Mouse (Mus musculus) hindbrain, embryonic 10.5 days (tissue): ENCODE data around the gene Tie1. TPM values are rescaled to one million over a fixed set of nuclear protein-coding genes. Genes with fewer than 3 reads are reported as not detected.
"Not testable (repeated sequence)": the region's sequence is repeated elsewhere in the genome, so short reads cannot be mapped to it uniquely, and the experiment has no call there.

Experiments used
- DNase-seq: peaks from one replicate; pipeline ENCODE4 v3.0.0-alpha.2; 2017; ENCODE audit warnings: low spot score
- H3K27ac ChIP-seq: fragments of 300-500 bp; sonication (generic); 2 replicates; pipeline ENCODE4 v1.5.1; 2016; ENCODE audit warnings: mild to moderate bottlenecking, moderate library complexity
- H3K27me3 ChIP-seq: fragments of 300-500 bp; sonication (generic); 2 replicates; pipeline ENCODE4 v1.6.1; 2016; ENCODE audit warnings: mild to moderate bottlenecking; ENCODE audit not compliant: poor library complexity, insufficient read depth, severe bottlenecking
- H3K36me3 ChIP-seq: fragments of 300-500 bp; sonication (generic); 2 replicates; pipeline ENCODE4 v1.6.1; 2016; ENCODE audit warnings: mild to moderate bottlenecking, moderate library complexity
- H3K4me1 ChIP-seq: fragments of 300-500 bp; sonication (generic); replicated peaks from 2 replicates; pipeline ENCODE4 v1.6.1; 2016; ENCODE audit warnings: mild to moderate bottlenecking
- H3K4me3 ChIP-seq: fragments of 300-500 bp; sonication (generic); 2 replicates; pipeline ENCODE4 v1.5.1; 2016; ENCODE audit warnings: mild to moderate bottlenecking, moderate library complexity
- H3K9me3 ChIP-seq: fragments of 300-500 bp; sonication (generic); 2 replicates; pipeline ENCODE4 v1.6.1; 2016; ENCODE audit warnings: mild to moderate bottlenecking, moderate library complexity
- WGBS: fragments of 180-500 bp; shearing (Covaris S2); methylation state at CpG from one replicate; pipeline ENCODE4 v1.1.7; 2016; 5-methylcytosine and 5-hydroxymethylcytosine counted together
- polyA plus RNA-seq: library from polyadenylated mRNA; unstranded; fragments of >200 nt; fragmentation: Nextera tagmentation; extraction: Ambion mirVana; gene quantifications from 2 replicates; pipeline ENCODE4 v1.2.1, GENCODE M21; 2016

Gene Tie1
- polyA plus RNA-seq, 1 experiment from 2014 or later, result 19.5 TPM

DNA sequence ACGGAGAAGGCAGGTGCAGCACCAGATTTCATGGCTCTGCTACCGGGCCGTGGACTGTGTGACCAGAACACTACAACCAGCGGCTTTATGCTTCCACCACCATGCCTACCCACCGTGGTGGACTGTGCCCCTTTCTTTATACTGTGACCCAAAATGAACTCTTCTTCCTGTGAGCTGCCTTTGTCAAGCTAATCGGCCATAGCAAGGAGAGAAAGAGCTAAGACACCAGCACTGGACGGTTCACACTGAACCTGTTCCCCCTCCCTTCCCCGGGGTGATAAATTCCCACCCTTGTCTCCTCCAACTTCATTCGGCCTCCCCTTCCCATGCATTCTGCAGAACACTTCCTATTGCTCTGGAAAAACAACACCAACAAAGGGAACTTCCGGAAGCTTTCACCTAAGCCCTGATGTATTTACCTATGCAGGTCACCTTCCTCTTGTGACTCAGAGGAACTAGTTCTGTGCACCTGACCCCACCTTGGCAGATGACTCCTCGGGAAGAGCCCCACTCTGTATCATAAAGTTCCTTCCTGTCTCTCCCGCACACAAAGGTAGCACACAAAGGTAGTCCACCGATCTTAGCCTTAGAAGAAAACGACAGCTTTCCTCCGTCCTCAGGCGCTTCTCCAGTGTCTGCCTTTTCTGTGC lies 27.8 kb upstream of the Tie1 start:
- DNase-seq, result no peak
- Histone ChIP-seq H3K9me3 (no peaks in the 10 kb centered on the region), H3K27me3 (peaks cover 16% of the 10 kb centered on the region; the same call in 1 of the 2 replicates), H3K27ac (peak overlapping the region; percentile 37; the same call in 1 of the 2 replicates), H3K4me1 (peaks cover 30% of the 10 kb centered on the region), H3K4me3 (no peak overlapping the region), H3K36me3 (no peaks in the 10 kb centered on the region)
- 31% methylated on average over 16 of the region's 16 CpGs for WGBS

DNA sequence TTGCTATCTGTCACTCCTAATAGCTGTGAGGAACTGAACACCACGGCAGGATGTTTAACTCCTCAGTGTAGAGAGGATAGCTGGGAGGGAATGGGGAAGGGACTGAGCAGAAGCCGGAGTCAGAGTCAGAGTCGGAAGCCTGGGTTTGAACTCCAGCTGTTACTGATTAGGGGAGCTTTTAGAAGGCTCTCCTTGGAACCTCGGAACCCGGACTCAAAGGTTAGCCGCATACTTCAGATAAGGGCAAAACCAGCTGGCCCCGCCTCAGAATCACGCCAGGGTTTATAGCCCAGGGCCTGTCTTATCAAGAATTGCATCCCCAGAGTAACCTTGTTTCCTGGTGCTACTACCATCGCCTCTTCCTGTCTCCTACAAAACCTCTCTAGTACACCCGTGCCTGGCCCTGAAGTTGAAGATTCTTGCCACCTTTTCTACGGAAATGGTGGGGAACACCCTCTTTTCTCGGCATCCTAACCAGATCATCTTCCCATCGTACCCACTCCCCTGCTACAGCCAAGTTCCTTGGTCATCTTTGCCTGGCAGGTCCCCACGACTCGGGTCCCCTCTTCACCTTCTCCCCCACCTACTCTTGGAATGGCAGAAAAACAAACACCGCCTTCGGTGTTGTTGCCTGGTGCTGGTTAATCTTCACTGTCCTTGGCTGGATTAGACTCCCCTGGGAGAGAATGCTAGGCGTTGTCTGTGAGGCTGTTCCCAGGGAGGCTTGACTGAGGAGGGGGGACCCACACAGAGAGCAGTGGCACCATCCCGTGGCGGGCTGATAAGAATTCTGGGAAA lies 27.0 kb upstream of the Tie1 start:
- H3K27me3 ChIP-seq, result peaks cover 16% of the 10 kb centered on the region; the same call in 1 of the 2 replicates
- peak overlapping the region; percentile 37 for H3K27ac ChIP-seq
- no peak overlapping the region for H3K4me3 ChIP-seq
- peak; percentile 12 for DNase-seq
- no peaks in the 10 kb centered on the region for H3K9me3 ChIP-seq
- 25% methylated on average over 20 of the region's 20 CpGs for WGBS
- no peaks in the 10 kb centered on the region for H3K36me3 ChIP-seq
- H3K4me1 ChIP-seq, result peaks cover 30% of the 10 kb centered on the region

DNA sequence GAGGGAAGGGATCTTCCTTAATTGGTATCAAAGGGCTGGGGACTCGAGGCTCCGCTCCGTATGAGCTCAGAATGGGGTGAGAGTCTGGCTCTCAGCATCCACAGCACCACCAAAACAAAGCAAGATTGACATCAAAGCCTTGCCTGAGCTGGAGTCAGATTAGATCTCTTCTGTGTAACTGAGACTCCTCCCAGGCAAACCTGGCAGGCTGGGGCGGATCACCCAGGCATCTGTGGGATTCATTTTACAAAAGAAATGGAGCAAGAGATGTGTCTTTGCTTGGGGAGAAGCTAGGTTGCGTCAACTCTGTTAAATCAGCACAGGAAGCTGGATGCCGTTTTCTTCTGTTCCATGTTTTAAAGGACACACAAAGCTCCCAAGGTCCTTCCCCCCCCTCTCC lies 19.2 kb upstream of the Tie1 start:
- H3K27ac ChIP-seq, result no peak overlapping the region; the same call in 1 of the 2 replicates
- DNase-seq, result peak; percentile 28

DNA sequence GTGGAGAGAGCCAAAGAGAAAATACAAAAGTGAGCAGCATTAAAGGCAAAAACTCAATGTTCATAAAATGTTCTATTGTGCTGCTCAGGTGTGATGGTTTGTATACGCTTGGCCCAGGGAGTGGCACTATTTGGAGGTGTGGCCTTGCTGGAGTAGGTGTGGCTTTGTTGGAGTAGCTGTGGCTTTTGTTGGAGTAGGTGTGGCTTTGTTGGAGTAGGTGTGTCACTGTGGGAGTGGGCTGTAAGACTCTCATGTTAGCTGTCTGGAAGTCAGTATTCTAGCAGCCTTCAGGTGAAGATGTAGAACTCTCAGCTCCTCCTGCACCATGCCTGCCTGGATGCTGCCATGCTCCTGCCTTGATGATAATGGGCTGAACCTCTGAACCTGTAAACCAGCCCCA lies 17.3 kb upstream of the Tie1 start:
- not testable (repeated sequence) for H3K36me3 ChIP-seq, DNase-seq, H3K27ac ChIP-seq, H3K9me3 ChIP-seq, H3K4me1 ChIP-seq, H3K27me3 ChIP-seq, H3K4me3 ChIP-seq
- WGBS, result 90% methylated on average over 1 of the region's 1 CpGs

More for the DNA sequence above, 19.2 kb upstream of the Tie1 start:
- Histone ChIP-seq H3K9me3 (no peaks in the 10 kb centered on the region), H3K27me3 (no peaks in the 10 kb centered on the region), H3K4me1 (peaks cover 13% of the 10 kb centered on the region), H3K36me3 (no peaks in the 10 kb centered on the region), H3K4me3 (no peak overlapping the region)
- 8% methylated on average over 6 of the region's 6 CpGs for WGBS

DNA sequence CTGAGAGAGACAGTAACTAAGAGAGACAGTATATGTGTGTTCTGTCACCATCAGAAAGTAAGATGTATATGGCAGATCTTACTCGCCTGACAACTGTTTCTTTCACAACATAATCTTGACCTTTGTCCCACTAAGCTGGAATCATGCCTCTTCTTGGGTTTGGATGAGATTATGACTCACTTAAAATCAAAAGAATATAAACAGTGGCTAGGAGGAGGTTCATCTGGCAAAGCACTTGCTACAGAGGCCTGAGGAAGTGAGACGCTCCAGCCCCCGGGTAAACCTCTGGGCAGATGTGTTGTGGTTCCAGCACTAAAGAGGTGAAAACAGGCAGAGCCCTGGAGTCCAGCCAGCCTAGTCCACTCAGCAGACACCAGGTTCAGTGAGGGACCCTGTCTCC lies 15.7 kb upstream of the Tie1 start:
- Histone ChIP-seq H3K4me1 (peaks cover 9% of the 10 kb centered on the region), H3K27me3 (no peaks in the 10 kb centered on the region), H3K36me3 (no peaks in the 10 kb centered on the region), H3K4me3 (no peak overlapping the region), H3K27ac (no peak overlapping the region), H3K9me3 (no peaks in the 10 kb centered on the region)
- no peak for DNase-seq
- 88% methylated on average over 3 of the region's 3 CpGs for WGBS

DNA sequence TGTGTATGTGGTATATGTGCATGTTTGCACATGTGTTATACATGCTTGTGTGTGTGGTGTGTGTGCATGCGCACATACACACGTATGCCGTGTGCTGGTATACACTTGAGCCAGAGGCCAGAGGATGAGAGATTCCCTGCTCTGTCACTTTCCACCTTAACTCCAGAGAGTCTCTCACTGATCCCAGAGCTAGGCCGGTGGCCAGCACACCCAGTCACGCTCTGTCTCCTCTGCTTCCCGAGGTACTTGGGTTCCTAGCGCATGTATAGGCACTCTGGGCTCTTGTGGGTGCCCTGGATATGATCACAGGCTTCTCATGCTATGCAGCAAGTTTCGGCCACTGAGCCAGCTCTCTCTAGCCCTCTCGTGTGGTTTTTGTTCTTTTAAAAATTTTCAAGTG lies 10.9 kb upstream of the Tie1 start:
- H3K9me3 ChIP-seq, result no peaks in the 10 kb centered on the region
- DNase-seq, result no peak
- WGBS, result 73% methylated on average over 9 of the region's 9 CpGs
- no peak overlapping the region for H3K27ac ChIP-seq
- H3K27me3 ChIP-seq, result no peaks in the 10 kb centered on the region
- no peak overlapping the region for H3K4me3 ChIP-seq
- H3K36me3 ChIP-seq, result no peaks in the 10 kb centered on the region
- peaks cover 9% of the 10 kb centered on the region; the same call in 1 of the 2 replicates for H3K4me1 ChIP-seq

DNA sequence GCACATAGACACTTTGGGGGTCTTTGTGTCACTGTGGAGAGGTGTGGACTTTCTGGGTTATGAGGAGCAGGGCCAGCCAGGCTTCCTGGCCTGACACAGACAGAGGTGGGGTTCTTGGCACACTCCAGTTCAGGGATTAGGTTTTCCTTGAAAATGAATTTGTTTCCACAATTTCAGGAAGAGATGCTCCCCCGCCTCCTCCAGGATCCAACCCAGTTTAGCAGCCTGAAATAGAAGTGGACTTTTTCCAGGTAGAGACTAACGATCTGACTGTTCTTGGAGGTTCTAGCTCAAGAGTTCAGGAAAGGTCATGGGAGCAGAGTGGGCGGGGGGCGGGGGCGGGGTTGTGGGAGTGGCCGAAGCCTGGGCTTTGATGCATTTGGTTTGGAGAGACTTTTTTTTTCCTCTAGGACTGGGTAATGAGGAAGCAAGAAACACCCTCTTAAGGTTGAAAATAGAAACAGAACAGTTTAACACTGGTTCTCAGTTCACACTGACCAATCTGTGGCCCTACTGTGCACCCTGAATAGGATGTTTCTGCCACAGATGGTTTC lies 10.4 kb upstream of the Tie1 start:
- no peaks in the 10 kb centered on the region for H3K36me3 ChIP-seq
- H3K4me1 ChIP-seq, result peaks cover 9% of the 10 kb centered on the region; the same call in 1 of the 2 replicates
- WGBS, result 44% methylated on average over 6 of the region's 6 CpGs
- no peak overlapping the region for H3K4me3 ChIP-seq
- no peak overlapping the region for H3K27ac ChIP-seq
- H3K9me3 ChIP-seq, result no peaks in the 10 kb centered on the region
- DNase-seq, result no peak
- H3K27me3 ChIP-seq, result no peaks in the 10 kb centered on the region

DNA sequence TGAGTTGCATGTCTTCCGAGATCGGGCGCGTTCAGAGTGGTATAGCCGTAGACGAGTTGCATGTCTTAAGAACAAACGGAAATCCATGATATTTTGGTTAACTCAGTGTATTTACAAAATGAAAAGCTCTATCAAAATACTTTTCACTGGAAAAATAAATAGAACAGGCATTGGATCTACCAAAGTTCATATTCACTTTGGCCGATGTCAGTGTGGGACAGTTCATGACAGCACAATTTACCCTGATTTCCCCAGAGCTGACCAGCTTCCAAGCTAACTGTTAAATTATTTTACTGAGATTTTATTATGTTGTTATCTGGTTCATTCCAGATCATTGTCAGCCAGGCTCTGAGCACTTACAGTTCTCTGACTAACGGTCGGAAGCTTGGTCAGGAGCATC lies 600 bp upstream of the Tie1 start:
- 91% methylated on average over 10 of the region's 10 CpGs for WGBS
- Histone ChIP-seq H3K4me1 (peaks cover 10% of the 10 kb centered on the region; the same call in 1 of the 2 replicates), H3K27me3 (no peaks in the 10 kb centered on the region), H3K27ac (no peak overlapping the region), H3K36me3 (no peaks in the 10 kb centered on the region), H3K9me3 (no peaks in the 10 kb centered on the region), H3K4me3 (no peak overlapping the region)
- DNase-seq, result no peak

DNA sequence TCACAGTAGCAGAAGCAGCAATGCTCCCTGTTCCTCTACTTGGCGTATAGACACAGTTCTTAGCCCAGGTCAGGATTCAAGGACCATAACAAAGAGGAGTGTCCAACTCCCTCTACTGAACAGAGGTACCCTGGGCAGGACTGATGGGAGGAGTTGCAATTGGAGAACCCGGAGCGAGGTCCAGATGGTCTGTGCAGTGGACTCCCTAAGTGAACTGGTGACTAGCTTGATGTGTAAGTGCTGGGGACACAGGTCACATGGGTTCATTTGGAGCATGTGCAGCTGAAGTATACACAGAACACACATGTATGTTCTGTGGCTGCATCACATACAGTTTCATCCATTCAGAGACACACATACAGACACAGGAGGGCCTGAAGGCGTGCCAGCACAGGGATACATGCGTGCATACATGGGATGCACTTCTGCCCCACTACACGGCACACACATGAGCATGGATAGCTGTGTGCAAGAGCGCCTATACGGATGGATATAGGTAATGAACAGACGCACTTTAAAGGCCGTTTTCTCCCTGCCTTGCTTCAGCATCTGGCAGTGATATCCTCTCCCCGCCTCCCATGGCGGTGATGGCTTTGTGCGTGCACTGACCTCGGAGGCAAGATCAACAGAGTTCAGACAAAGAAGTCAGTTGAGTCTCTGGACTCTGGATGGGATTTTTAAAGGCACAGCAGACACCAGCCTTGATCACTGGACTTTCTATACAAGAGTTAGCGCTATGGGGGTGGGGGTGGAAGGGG lies 12.9 kb downstream of the Tie1 start:
- H3K4me3 ChIP-seq, result no peak overlapping the region
- H3K27ac ChIP-seq, result peak overlapping the region; percentile 84
- no peaks in the 10 kb centered on the region for H3K9me3 ChIP-seq
- peak; percentile 65 for DNase-seq
- H3K27me3 ChIP-seq, result no peaks in the 10 kb centered on the region
- WGBS, result 34% methylated on average over 15 of the region's 15 CpGs
- H3K4me1 ChIP-seq, result peaks cover 33% of the 10 kb centered on the region
- no peaks in the 10 kb centered on the region for H3K36me3 ChIP-seq

DNA sequence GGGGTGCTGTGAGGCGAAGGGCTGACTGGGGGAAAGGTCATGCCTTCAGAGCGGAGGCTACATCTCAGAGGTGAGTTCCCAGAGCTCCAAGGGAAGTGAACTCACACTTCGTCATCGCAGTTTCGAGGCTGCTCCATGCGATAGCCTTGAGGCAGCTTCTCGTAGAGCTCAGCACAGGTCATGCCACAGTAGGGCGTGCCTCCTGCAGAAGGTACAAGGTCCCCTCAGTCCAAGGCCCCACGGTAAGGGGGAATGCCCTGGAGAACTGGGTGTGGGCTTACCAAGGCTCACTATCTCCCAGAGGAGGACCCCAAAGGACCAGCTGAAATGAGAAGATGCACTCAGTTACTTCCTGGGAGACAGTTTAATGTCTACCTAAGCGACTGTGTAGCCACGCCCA lies 17.2 kb downstream of the Tie1 start:
- no peak for DNase-seq
- WGBS, result 87% methylated on average over 11 of the region's 11 CpGs
- Histone ChIP-seq H3K27me3 (no peaks in the 10 kb centered on the region), H3K9me3 (0 out of 2 replicates have a peak, but pooled peaks cover 7% of the 10 kb centered on the region), H3K27ac (no peak overlapping the region; the same call in 1 of the 2 replicates), H3K4me1 (peaks cover 29% of the 10 kb centered on the region), H3K36me3 (no peaks in the 10 kb centered on the region), H3K4me3 (no peak overlapping the region)

DNA sequence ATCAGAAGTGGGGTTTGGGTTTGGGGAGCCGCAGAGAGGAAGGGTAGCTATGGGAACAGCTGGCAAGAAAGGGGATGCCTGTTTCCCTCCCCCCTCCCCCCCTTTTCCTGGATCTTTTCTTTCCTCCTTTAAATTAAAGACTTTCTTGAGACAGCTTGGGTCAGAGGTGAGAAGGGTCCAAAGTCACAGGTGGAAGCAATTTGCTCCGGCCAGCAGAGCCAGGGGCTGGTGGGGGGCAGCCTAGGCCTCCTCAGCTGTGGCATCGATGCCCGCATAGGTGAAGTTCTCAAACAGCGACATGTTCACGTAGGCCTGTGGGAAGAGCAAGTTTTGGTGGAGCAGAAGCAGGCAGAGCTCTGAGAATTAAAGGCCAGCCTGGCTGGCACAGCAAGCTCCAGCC lies 18.6 kb downstream of the Tie1 start:
- Histone ChIP-seq H3K36me3 (no peaks in the 10 kb centered on the region), H3K27me3 (no peaks in the 10 kb centered on the region), H3K4me1 (peaks cover 15% of the 10 kb centered on the region), H3K27ac (peak overlapping the region; percentile 64), H3K9me3 (0 out of 2 replicates have a peak, but pooled peaks cover 7% of the 10 kb centered on the region), H3K4me3 (no peak overlapping the region)
- peak; percentile 48 for DNase-seq
- WGBS, result 70% methylated on average over 6 of the region's 6 CpGs

DNA sequence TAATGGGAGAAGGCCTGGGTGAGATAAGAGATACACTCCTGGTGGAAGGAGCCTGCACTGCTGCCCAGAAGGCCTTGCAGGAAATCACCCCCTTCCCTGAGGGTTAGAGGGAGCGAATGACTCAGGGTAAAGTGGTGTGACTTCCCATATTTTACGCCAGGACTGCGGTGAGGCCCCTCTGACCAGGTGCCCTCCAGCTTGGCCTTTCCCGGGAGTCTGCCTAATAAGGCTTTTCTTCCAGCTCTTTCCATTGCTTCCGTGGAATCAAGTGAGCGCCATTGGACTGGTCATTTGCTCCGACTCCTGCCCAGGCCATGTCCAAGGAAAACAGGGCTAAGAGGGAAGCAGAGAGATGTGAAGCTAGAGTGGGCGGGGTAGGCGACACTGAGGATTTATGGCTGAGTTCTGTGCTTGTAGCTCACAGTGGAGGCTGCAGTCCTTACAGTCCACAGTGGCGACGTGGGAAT lies 24.1 kb downstream of the Tie1 start:
- Histone ChIP-seq H3K27me3 (no peaks in the 10 kb centered on the region), H3K9me3 (0 out of 2 replicates have a peak, but pooled peaks cover 7% of the 10 kb centered on the region), H3K36me3 (no peaks in the 10 kb centered on the region), H3K4me1 (peaks cover 13% of the 10 kb centered on the region; the same call in 1 of the 2 replicates), H3K4me3 (no peak overlapping the region), H3K27ac (no peak overlapping the region)
- peak; percentile 18 for DNase-seq
- WGBS, result 67% methylated on average over 11 of the region's 11 CpGs
